Mouse (Mus musculus) myocyte (in vitro differentiated cells): ENCODE measurements at regions not wholly inside any gene's neighbourhood (a gene's known extent, or its start where the extent isn't known, plus 50 kb on each side); places are given as distances from the start of the nearest gene placed in this dataset.

ENCODE experiments used
- H3K27me3 ChIP-seq: one replicate; pipeline ENCODE4 v1.6.1; 2011; ENCODE audit not compliant: control insufficient read depth, insufficient read depth, insufficient read length
- H3K36me3 ChIP-seq: one replicate; pipeline ENCODE4 v1.6.1; 2011; ENCODE audit not compliant: control insufficient read depth, insufficient read depth
- H3K4me2 ChIP-seq: one replicate; pipeline ENCODE4 v1.6.1; 2011; ENCODE audit warnings: low read depth, control low read depth
- H3K4me3 ChIP-seq: one replicate; pipeline ENCODE4 v1.5.1; 2011; ENCODE audit warnings: mild to moderate bottlenecking, control low read depth, moderate library complexity
- H3K79me2 ChIP-seq: one replicate; pipeline ENCODE4 v1.6.1; 2011; ENCODE audit not compliant: control insufficient read depth, insufficient read depth
- H3ac ChIP-seq: one replicate; pipeline ENCODE4 v1.6.1; 2011; ENCODE audit not compliant: control insufficient read depth, insufficient read length
- CEBPB ChIP-seq: IDR thresholded peaks from 2 replicates; pipeline ENCODE4 v1.6.1; 2011; ENCODE audit warnings: mild to moderate bottlenecking, moderate library complexity; ENCODE audit not compliant: poor library complexity, insufficient read depth, severe bottlenecking
- E2F4 ChIP-seq: IDR thresholded peaks from one replicate; pipeline ENCODE4 v1.6.1; 2011; ENCODE audit warnings: mild to moderate bottlenecking, control low read depth, moderate library complexity; ENCODE audit not compliant: insufficient read depth
- MAX ChIP-seq: IDR thresholded peaks from one replicate; pipeline ENCODE4 v1.6.1; 2011; ENCODE audit warnings: low read depth, mild to moderate bottlenecking, control low read depth
- MYOD1 ChIP-seq, 3 experiments: IDR thresholded peaks; one replicate each; pipeline ENCODE4 v1.6.1; 2011; ENCODE audit warnings: control low read depth in 2 of 3, low read depth in 2 of 3, mild to moderate bottlenecking in 2 of 3, moderate library complexity in 1 of 3; ENCODE audit not compliant: insufficient read length in 2 of 3, control insufficient read depth in 1 of 3
- MYOG ChIP-seq, 3 experiments: IDR thresholded peaks; one replicate each; pipeline ENCODE4 v1.6.1; 2011; ENCODE audit warnings: control low read depth in 2 of 3, low read depth in 2 of 3, mild to moderate bottlenecking in 2 of 3; ENCODE audit not compliant: insufficient read length in 2 of 3, control insufficient read depth in 1 of 3, insufficient read depth in 1 of 3
- POLR2A ChIP-seq: IDR thresholded peaks from one replicate; pipeline ENCODE4 v1.6.1; 2011; ENCODE audit warnings: low read depth, mild to moderate bottlenecking, control low read depth, moderate library complexity; ENCODE audit not compliant: insufficient read length
- POLR2AphosphoS2 ChIP-seq: IDR thresholded peaks from one replicate; pipeline ENCODE4 v1.6.1; 2011; ENCODE audit warnings: low read depth, control low read depth; ENCODE audit not compliant: insufficient read length
- REST ChIP-seq: IDR thresholded peaks from one replicate; pipeline ENCODE4 v1.6.1; 2011; ENCODE audit warnings: mild to moderate bottlenecking, control low read depth, moderate library complexity; ENCODE audit not compliant: insufficient read depth, insufficient read length
- SRF ChIP-seq: IDR thresholded peaks from one replicate; pipeline ENCODE4 v1.6.1; 2011; ENCODE audit warnings: low read depth; ENCODE audit not compliant: control insufficient read depth, insufficient read length
- TCF12 ChIP-seq: IDR thresholded peaks from one replicate; pipeline ENCODE4 v1.6.1; 2011; ENCODE audit warnings: mild to moderate bottlenecking, control low read depth; ENCODE audit not compliant: poor library complexity, insufficient read depth, severe bottlenecking
- TCF3 ChIP-seq: IDR thresholded peaks from one replicate; pipeline ENCODE4 v1.6.1; 2011; ENCODE audit warnings: low read depth, control low read depth; ENCODE audit not compliant: insufficient read length
- USF1 ChIP-seq: IDR thresholded peaks from one replicate; pipeline ENCODE4 v1.6.1; 2011; ENCODE audit warnings: low read depth, mild to moderate bottlenecking, control low read depth, moderate library complexity

GRCm38 (mm10) chr13:71452258-71452657 lies 511.3 kb downstream of the Irx1 start:
- Histone ChIP-seq H3K4me3 (no peak overlapping the region), H3K4me2 (no peak overlapping the region), H3K36me3 (no peaks in the 10 kb centered on the region), H3ac (no peak overlapping the region), H3K79me2 (no peaks in the 10 kb centered on the region), H3K27me3 (no peaks in the 10 kb centered on the region)
- TF ChIP-seq POLR2AphosphoS2, result no peak
- TF ChIP-seq MAX, result no peak
- no peak for TF ChIP-seq SRF
- TF ChIP-seq E2F4, result no peak
- TF ChIP-seq TCF12, result no peak
- no peak for TF ChIP-seq MYOG (IDR thresholded peaks at IDR 0.05; ENCODE audit: control insufficient read depth in 1 of 3, insufficient read depth in 1 of 3, insufficient read length in 2 of 3, low read depth in 2 of 3)
- TF ChIP-seq REST, result no peak
- TF ChIP-seq TCF3, result no peak
- TF ChIP-seq POLR2A, result no peak
- no peak for TF ChIP-seq CEBPB
- TF ChIP-seq USF1, result no peak
- TF ChIP-seq MYOD1 (IDR thresholded peaks at IDR 0.05; ENCODE audit: control insufficient read depth in 1 of 3, insufficient read length in 2 of 3, low read depth in 2 of 3), result no peak

DNA sequence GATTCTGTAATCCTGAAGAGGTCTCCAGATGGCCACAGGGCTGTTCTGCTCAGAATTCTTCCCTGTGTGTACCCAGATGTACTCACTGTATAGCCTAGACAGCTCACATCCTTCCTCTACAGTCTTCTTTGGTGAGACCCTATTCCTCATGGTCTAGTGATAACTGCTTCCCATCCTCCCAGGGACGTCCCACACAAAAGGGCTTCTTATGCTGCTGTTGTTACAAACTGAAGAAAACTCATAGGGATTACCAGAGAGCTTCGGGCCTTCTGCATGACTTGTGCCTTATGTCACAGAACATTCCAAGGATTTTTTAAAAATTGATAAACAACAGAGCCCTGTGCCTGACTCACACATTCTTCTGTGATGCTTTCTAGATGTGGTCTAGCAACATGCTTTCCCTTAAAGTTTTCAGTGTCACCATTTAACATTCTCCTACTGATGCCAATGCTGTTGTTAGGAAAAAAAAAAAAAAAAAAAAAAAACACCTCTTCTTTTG lies 525.9 kb downstream of the Irx1 start:
- Histone ChIP-seq H3K36me3 (no peaks in the 10 kb centered on the region), H3ac (no peak overlapping the region), H3K27me3 (no peaks in the 10 kb centered on the region), H3K4me2 (no peak overlapping the region), H3K79me2 (no peaks in the 10 kb centered on the region), H3K4me3 (no peak overlapping the region)
- TF ChIP-seq MYOG (IDR thresholded peaks at IDR 0.05; ENCODE audit: control insufficient read depth in 1 of 3, insufficient read depth in 1 of 3, insufficient read length in 2 of 3, low read depth in 2 of 3), result no peak
- TF ChIP-seq MYOD1 (IDR thresholded peaks at IDR 0.05; ENCODE audit: control insufficient read depth in 1 of 3, insufficient read length in 2 of 3, low read depth in 2 of 3), result no peak
- TF ChIP-seq REST, result no peak

GRCm38 (mm10) chr13:71403654-71404560 lies 559.6 kb downstream of the Irx1 start:
- Histone ChIP-seq H3K4me2 (no peak overlapping the region), H3K79me2 (no peaks in the 10 kb centered on the region), H3K27me3 (no peaks in the 10 kb centered on the region), H3K4me3 (no peak overlapping the region), H3ac (no peak overlapping the region), H3K36me3 (no peaks in the 10 kb centered on the region)
- no peak for TF ChIP-seq USF1

GRCm38 (mm10) chr13:71393716-71394309 lies 552.2 kb upstream of the Adamts16 start:
- Histone ChIP-seq H3K4me2 (no peak overlapping the region), H3K4me3 (no peak overlapping the region), H3K27me3 (no peaks in the 10 kb centered on the region), H3K79me2 (no peaks in the 10 kb centered on the region), H3ac (no peak overlapping the region), H3K36me3 (no peaks in the 10 kb centered on the region)
- TF ChIP-seq E2F4 (no peak), SRF (no peak), USF1 (no peak), REST (no peak), MYOD1 (IDR thresholded peaks at IDR 0.05; ENCODE audit: control insufficient read depth in 1 of 3, insufficient read length in 2 of 3, low read depth in 2 of 3) (no peak), TCF12 (no peak), POLR2A (no peak), TCF3 (no peak)

- no peak overlapping the region for H3ac ChIP-seq
- H3K36me3 ChIP-seq, result no peaks in the 10 kb centered on the region
- TF ChIP-seq POLR2AphosphoS2 (no peak), CEBPB (no peak), TCF12 (no peak), E2F4 (no peak), MYOG (IDR thresholded peaks at IDR 0.05; ENCODE audit: control insufficient read depth in 1 of 3, insufficient read depth in 1 of 3, insufficient read length in 2 of 3, low read depth in 2 of 3) (no peak), MAX (no peak), REST (no peak), POLR2A (no peak), TCF3 (no peak), USF1 (no peak), MYOD1 (IDR thresholded peaks at IDR 0.05; ENCODE audit: control insufficient read depth in 1 of 3, insufficient read length in 2 of 3, low read depth in 2 of 3) (no peak), SRF (no peak)
- no peaks in the 10 kb centered on the region for H3K27me3 ChIP-seq
- no peaks in the 10 kb centered on the region for H3K79me2 ChIP-seq
- H3K4me2 ChIP-seq, result no peak overlapping the region
- H3K4me3 ChIP-seq, result no peak overlapping the region
Measured at GRCm38 (mm10) chr13:71378641-71379040, 537.0 kb upstream of the Adamts16 start.
